Comparison of ENCODE assay signal across 23 mouse cellular contexts in the genomic region with DNA sequence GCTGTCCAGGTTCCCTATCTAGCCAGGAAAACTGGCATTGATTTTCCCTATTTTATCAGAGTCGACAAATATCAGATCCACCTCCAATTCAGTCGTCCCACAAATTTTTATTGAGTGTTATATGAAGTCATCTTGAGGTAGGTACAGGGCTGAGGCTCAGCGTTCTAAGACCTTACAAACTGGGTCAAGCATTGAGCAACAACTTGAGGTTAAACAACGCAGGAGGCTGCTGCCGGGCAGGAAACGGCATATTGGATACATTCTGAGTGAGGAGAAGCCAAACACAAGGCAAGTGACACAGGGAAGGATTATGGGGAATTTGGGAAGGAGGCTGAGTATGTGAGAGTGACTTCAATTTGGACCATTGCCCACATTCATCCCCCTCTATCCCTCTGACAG. TPM values are rescaled to one million over a fixed set of nuclear protein-coding genes. Genes with fewer than 3 reads are reported as not detected.
DNase-seq lines count a peak whose midpoint lies in the region; ATAC-seq and TF ChIP-seq lines count a peak whose summit lies in the region.
"Had no signal": no experiment of that assay in that cellular context is flagged by ENCODE, and none has a peak within 500 bp of the region (broad histone marks: within the 10 kb centered on the region; RNA-seq: fewer than 3 reads in every experiment).

No protein-coding gene starts in this region.

- no peak overlapping the region for H3K9ac ChIP-seq in limb, embryonic 13.5 days
- H3K9ac ChIP-seq in midbrain, embryonic 16.5 days (ENCODE audit: low read depth, low read length) = no peak overlapping the region
- no peak overlapping the region for H3K9ac ChIP-seq in midbrain, embryonic 13.5 days (replicated peaks)
- H3K9ac ChIP-seq in neural tube, embryonic 15.5 days (replicated peaks) = no peak overlapping the region
- H3K9ac ChIP-seq: forebrain, postnatal 0 days; limb, embryonic 15.5 days; midbrain, embryonic 12.5 days had no signal

- H3K36me3 ChIP-seq in limb, embryonic 13.5 days = no peaks in the 10 kb centered on the region
- H3K36me3 ChIP-seq in limb, embryonic 10.5 days = no peaks in the 10 kb centered on the region
- no peaks in the 10 kb centered on the region for H3K36me3 ChIP-seq in midbrain, embryonic 16.5 days (ENCODE audit: control insufficient read depth, insufficient read depth, low read length)
- no peaks in the 10 kb centered on the region for H3K36me3 ChIP-seq in midbrain, embryonic 13.5 days
- no peaks in the 10 kb centered on the region for H3K36me3 ChIP-seq in neural tube, embryonic 15.5 days
- H3K36me3 ChIP-seq: limb, embryonic 15.5 days; midbrain, embryonic 12.5 days had no signal

- TF ChIP-seq POLR2A in cerebellum, adult 2 months (IDR thresholded peaks at IDR 0.05; ENCODE audit: borderline replicate concordance, insufficient read depth, low read length) = no peak

- 58% methylated on average over 6 of the region's 6 CpGs for WGBS in cerebellum, adult 2 months
- WGBS in limb, embryonic 13.5 days = 55% methylated on average over 6 of the region's 6 CpGs
- 90% methylated on average over 6 of the region's 6 CpGs for WGBS in limb, embryonic 10.5 days
- 91% methylated on average over 6 of the region's 6 CpGs for WGBS in midbrain, embryonic 16.5 days
- WGBS in midbrain, embryonic 13.5 days = 82% methylated on average over 6 of the region's 6 CpGs
- WGBS in neural tube, embryonic 15.5 days = 61% methylated on average over 6 of the region's 6 CpGs

- H3K27ac ChIP-seq in cerebellum, adult 2 months (ENCODE audit: insufficient read depth, low read length) = no peak overlapping the region
- H3K27ac ChIP-seq in limb, embryonic 13.5 days = no peak overlapping the region
- no peak overlapping the region for H3K27ac ChIP-seq in limb, embryonic 10.5 days
- H3K27ac ChIP-seq in midbrain, embryonic 16.5 days (ENCODE audit: low read length) = peak overlapping the region; percentile 34; the same call in 1 of the 2 replicates
- no peak overlapping the region for H3K27ac ChIP-seq in midbrain, embryonic 13.5 days
- H3K27ac ChIP-seq in neural tube, embryonic 15.5 days (replicated peaks) = peak overlapping the region; percentile 28
- H3K27ac ChIP-seq: heart, adult 2 months; limb, embryonic 15.5 days; midbrain, embryonic 12.5 days had no signal

- no peaks in the 10 kb centered on the region for H3K27me3 ChIP-seq in cerebellum, adult 2 months (ENCODE audit: control insufficient read depth, insufficient read depth, low read length)
- H3K27me3 ChIP-seq in limb, embryonic 13.5 days = no peaks in the 10 kb centered on the region
- no peaks in the 10 kb centered on the region for H3K27me3 ChIP-seq in limb, embryonic 10.5 days (ENCODE audit: low read depth, poor library complexity, severe bottlenecking)
- no peaks in the 10 kb centered on the region for H3K27me3 ChIP-seq in midbrain, embryonic 16.5 days (ENCODE audit: control insufficient read depth, insufficient read depth, low read depth, low read length)
- no peaks in the 10 kb centered on the region for H3K27me3 ChIP-seq in midbrain, embryonic 13.5 days
- H3K27me3 ChIP-seq in neural tube, embryonic 15.5 days (replicated peaks) = no peaks in the 10 kb centered on the region
- H3K27me3 ChIP-seq: limb, embryonic 15.5 days; midbrain, embryonic 12.5 days had no signal

- peak; percentile 48; the same call in 1 of the 2 replicates for ATAC-seq in limb, embryonic 13.5 days (ENCODE audit: low FRiP score, low read depth)
- ATAC-seq in midbrain, embryonic 16.5 days = no peak
- no peak for ATAC-seq in midbrain, embryonic 13.5 days
- 0 out of 2 replicates have a peak, but pooled peaks have one; percentile 55 for ATAC-seq in neural tube, embryonic 15.5 days (ENCODE audit: low FRiP score)
- ATAC-seq: forebrain, postnatal 0 days; inflammation-experienced regulatory T-cells, adult 6 months had no signal

- peaks cover 5% of the 10 kb centered on the region; the same call in 1 of the 2 replicates for H3K4me1 ChIP-seq in cerebellum, adult 2 months (ENCODE audit: control insufficient read depth, insufficient read depth, low read length)
- peaks cover 18% of the 10 kb centered on the region; the same call in 1 of the 2 replicates for H3K4me1 ChIP-seq in limb, embryonic 13.5 days
- no peaks in the 10 kb centered on the region for H3K4me1 ChIP-seq in limb, embryonic 10.5 days
- no peaks in the 10 kb centered on the region for H3K4me1 ChIP-seq in midbrain, embryonic 16.5 days (ENCODE audit: control insufficient read depth, insufficient read depth, low read length)
- no peaks in the 10 kb centered on the region for H3K4me1 ChIP-seq in midbrain, embryonic 13.5 days (replicated peaks)
- peaks cover 12% of the 10 kb centered on the region for H3K4me1 ChIP-seq in neural tube, embryonic 15.5 days
- H3K4me1 ChIP-seq: limb, embryonic 15.5 days; midbrain, embryonic 12.5 days had no signal

- no peaks in the 10 kb centered on the region for H3K9me3 ChIP-seq in limb, embryonic 13.5 days
- no peaks in the 10 kb centered on the region for H3K9me3 ChIP-seq in limb, embryonic 10.5 days (replicated peaks)
- H3K9me3 ChIP-seq in midbrain, embryonic 16.5 days (replicated peaks; ENCODE audit: control insufficient read depth, low read length, poor library complexity, severe bottlenecking) = no peaks in the 10 kb centered on the region
- H3K9me3 ChIP-seq in midbrain, embryonic 13.5 days = no peaks in the 10 kb centered on the region
- no peaks in the 10 kb centered on the region for H3K9me3 ChIP-seq in neural tube, embryonic 15.5 days (replicated peaks)
- H3K9me3 ChIP-seq: limb, embryonic 15.5 days; midbrain, embryonic 12.5 days had no signal

- TF ChIP-seq CTCF in cerebellum, adult 2 months (IDR thresholded peaks at IDR 0.05; ENCODE audit: borderline replicate concordance, insufficient read depth, low read depth, low read length) = no peak

- H3K4me2 ChIP-seq in limb, embryonic 13.5 days (replicated peaks) = no peak overlapping the region
- H3K4me2 ChIP-seq in midbrain, embryonic 16.5 days (ENCODE audit: low read length) = no peak overlapping the region
- no peak overlapping the region for H3K4me2 ChIP-seq in midbrain, embryonic 13.5 days (replicated peaks)
- H3K4me2 ChIP-seq in neural tube, embryonic 15.5 days = no peak overlapping the region
- H3K4me2 ChIP-seq: limb, embryonic 15.5 days; midbrain, embryonic 12.5 days had no signal

- H3K4me3 ChIP-seq in cerebellum, adult 2 months (replicated peaks; ENCODE audit: insufficient read depth, low read depth, low read length) = no peak overlapping the region
- H3K4me3 ChIP-seq in limb, embryonic 13.5 days = no peak overlapping the region
- H3K4me3 ChIP-seq in limb, embryonic 10.5 days = no peak overlapping the region
- H3K4me3 ChIP-seq in midbrain, embryonic 16.5 days (ENCODE audit: low read depth, low read length) = no peak overlapping the region
- H3K4me3 ChIP-seq in midbrain, embryonic 13.5 days (replicated peaks) = no peak overlapping the region
- H3K4me3 ChIP-seq in neural tube, embryonic 15.5 days (replicated peaks) = no peak overlapping the region
- H3K4me3 ChIP-seq: heart, adult 2 months; limb, embryonic 15.5 days; midbrain, embryonic 12.5 days; myocyte had no signal

- DNase-seq in cerebellum, postnatal 14 days = peak; percentile 28 to 36
- no peak for DNase-seq in cerebellum, adult 2 months
- DNase-seq in limb, embryonic 10.5 days (ENCODE audit: low spot score) = no peak
- DNase-seq in layer of hippocampus, adult 9-10 months (ENCODE audit: low spot score) = no peak
- DNase-seq: adrenal gland, postnatal 10 days; cerebellum, adult 8-10 months; forebrain, postnatal 0 days; gastrocnemius, postnatal 14 days; heart, adult 2 months; kidney, adult 18-20 months; kidney, postnatal 4 days; layer of hippocampus, adult 9-11 months; lung, postnatal 4 days; right cerebral cortex, postnatal 14 days; spleen, adult 18-20 months had no signal

RNA-seq across cellular contexts. Expression of a gene that starts 44.5 kb away (rescaled TPM):
- polyA plus RNA-seq in cerebellum, adult 2 months (2012; rRNA removed) = 26.0 and 29.2 TPM in 2 replicates
- polyA plus RNA-seq in limb, embryonic 13.5 days (2015; fragmentation: Nextera tagmentation; extraction: Ambion mirVana) = 14.0 and 14.5 TPM in 2 replicates
- 29.3 and 30.6 TPM in 2 replicates for polyA plus RNA-seq in limb, embryonic 10.5 days (2016; fragmentation: Nextera tagmentation; extraction: Ambion mirVana)
- 25.5 and 29.0 TPM in 2 replicates for polyA plus RNA-seq in midbrain, embryonic 16.5 days (2015; fragmentation: Nextera tagmentation; extraction: Ambion mirVana)
- polyA plus RNA-seq in midbrain, embryonic 13.5 days (2015; fragmentation: Nextera tagmentation; extraction: Ambion mirVana) = 25.8 and 28.7 TPM in 2 replicates
- 49.6 and 55.4 TPM in 2 replicates for polyA plus RNA-seq in neural tube, embryonic 15.5 days (2015; fragmentation: Nextera tagmentation; extraction: Ambion mirVana)

Comparison
In these comparisons a context has a peak if more than half of its experiments do, and no peak if none do; other contexts are left out.
1. DNase-seq: peak in cerebellum, postnatal 14 days (2 of 2); none in cerebellum, adult 2 months (0 of 2), limb, embryonic 10.5 days (single experiment) and layer of hippocampus, adult 9-10 months (single experiment).
2. H3K27ac ChIP-seq: peak in midbrain, embryonic 16.5 days (single experiment) and neural tube, embryonic 15.5 days (single experiment); none in cerebellum, adult 2 months (single experiment), limb, embryonic 13.5 days (single experiment), limb, embryonic 10.5 days (single experiment) and midbrain, embryonic 13.5 days (single experiment).
3. ATAC-seq: peak in limb, embryonic 13.5 days (single experiment) and neural tube, embryonic 15.5 days (single experiment); none in midbrain, embryonic 16.5 days (single experiment) and midbrain, embryonic 13.5 days (single experiment).